Mouse (Mus musculus) heart, embryonic 14.5 days (tissue): Measurements from ENCODE around the gene Fbxw2. TPM values are rescaled to one million over a fixed set of nuclear protein-coding genes. Genes with fewer than 3 reads are reported as not detected.
"Not testable (repeated sequence)": the region's sequence is repeated elsewhere in the genome, so short reads cannot be mapped to it uniquely, and the experiment has no call there.

Experiments used
- ATAC-seq: fragments of 200-750 bp; cut with Nextera tagmentation; 2 replicates; pipeline ENCODE4 v1.8.0; 2017; ENCODE audit warnings: low read depth, moderate TSS enrichment; ENCODE audit not compliant: insufficient number of reproducible peaks, insufficient read depth, low FRiP score
- H3K27ac ChIP-seq, 2 experiments: fragments of 200-500 bp in 1 of 2; fragments of 300-500 bp in 1 of 2; sonication (generic) in 1 of 2; replicated peaks in 1 of 2; 2 replicates each; pipeline ENCODE4 v1.5.1; 2012 to 2014; ENCODE audit warnings: low read depth in 2 of 2, low read length in 2 of 2, control low read depth in 1 of 2, mild to moderate bottlenecking in 1 of 2, mixed read lengths in 1 of 2; ENCODE audit not compliant: control insufficient read depth in 1 of 2, insufficient read depth in 1 of 2
- H3K27me3 ChIP-seq: fragments of 300-500 bp; sonication (generic); 2 replicates; pipeline ENCODE4 v1.6.1; 2014; ENCODE audit warnings: mild to moderate bottlenecking, low read length, control low read depth; ENCODE audit not compliant: control insufficient read depth, insufficient read depth
- H3K36me3 ChIP-seq: fragments of 300-500 bp; sonication (generic); 2 replicates; pipeline ENCODE4 v1.6.1; 2014; ENCODE audit warnings: mild to moderate bottlenecking, control low read depth, low read length, mixed read lengths; ENCODE audit not compliant: control insufficient read depth, insufficient read depth
- H3K4me1 ChIP-seq, 2 experiments: fragments of 200-500 bp in 1 of 2; fragments of 300-500 bp in 1 of 2; sonication (generic) in 1 of 2; 2 replicates each; pipeline ENCODE4 v1.6.1; 2012 to 2014; ENCODE audit warnings: low read length in 2 of 2, control low read depth in 1 of 2, mixed read lengths in 1 of 2; ENCODE audit not compliant: control insufficient read depth in 2 of 2, insufficient read depth in 2 of 2
- H3K4me2 ChIP-seq: fragments of 300-500 bp; sonication (generic); 2 replicates; pipeline ENCODE4 v1.6.1; 2014; ENCODE audit warnings: mild to moderate bottlenecking, low read length
- H3K4me3 ChIP-seq, 2 experiments: fragments of 200-500 bp in 1 of 2; fragments of 300-500 bp in 1 of 2; sonication (generic) in 1 of 2; 2 replicates each; pipeline ENCODE4 v1.5.1; 2012 to 2014; ENCODE audit warnings: low read length in 2 of 2, mild to moderate bottlenecking in 2 of 2, control low read depth in 1 of 2, low read depth in 1 of 2, moderate library complexity in 1 of 2; ENCODE audit not compliant: control insufficient read depth in 1 of 2, insufficient read depth in 1 of 2
- H3K9ac ChIP-seq: fragments of 300-500 bp; sonication (generic); 2 replicates; pipeline ENCODE4 v1.6.1; 2014; ENCODE audit warnings: mild to moderate bottlenecking, low read length
- H3K9me3 ChIP-seq: fragments of 300-500 bp; sonication (generic); 2 replicates; pipeline ENCODE4 v1.6.1; 2016; ENCODE audit warnings: low read length, control low read depth; ENCODE audit not compliant: control insufficient read depth
- WGBS: fragments of 180-500 bp; shearing (Covaris S2); extraction: QIAGEN DNeasy Blood & Tissue Kit; methylation state at CpG from one replicate; pipeline ENCODE4 v1.1.7; 2014; 5-methylcytosine and 5-hydroxymethylcytosine counted together
- polyA plus RNA-seq: library from polyadenylated mRNA; unstranded; fragments of >200 nt; fragmentation: Nextera tagmentation; extraction: Ambion mirVana; gene quantifications from 2 replicates; pipeline ENCODE4 v1.2.1, GENCODE M21; 2014

The Fbxw2 gene
- polyA plus RNA-seq, 1 experiment from 2014 or later = 51.0 TPM

DNA sequence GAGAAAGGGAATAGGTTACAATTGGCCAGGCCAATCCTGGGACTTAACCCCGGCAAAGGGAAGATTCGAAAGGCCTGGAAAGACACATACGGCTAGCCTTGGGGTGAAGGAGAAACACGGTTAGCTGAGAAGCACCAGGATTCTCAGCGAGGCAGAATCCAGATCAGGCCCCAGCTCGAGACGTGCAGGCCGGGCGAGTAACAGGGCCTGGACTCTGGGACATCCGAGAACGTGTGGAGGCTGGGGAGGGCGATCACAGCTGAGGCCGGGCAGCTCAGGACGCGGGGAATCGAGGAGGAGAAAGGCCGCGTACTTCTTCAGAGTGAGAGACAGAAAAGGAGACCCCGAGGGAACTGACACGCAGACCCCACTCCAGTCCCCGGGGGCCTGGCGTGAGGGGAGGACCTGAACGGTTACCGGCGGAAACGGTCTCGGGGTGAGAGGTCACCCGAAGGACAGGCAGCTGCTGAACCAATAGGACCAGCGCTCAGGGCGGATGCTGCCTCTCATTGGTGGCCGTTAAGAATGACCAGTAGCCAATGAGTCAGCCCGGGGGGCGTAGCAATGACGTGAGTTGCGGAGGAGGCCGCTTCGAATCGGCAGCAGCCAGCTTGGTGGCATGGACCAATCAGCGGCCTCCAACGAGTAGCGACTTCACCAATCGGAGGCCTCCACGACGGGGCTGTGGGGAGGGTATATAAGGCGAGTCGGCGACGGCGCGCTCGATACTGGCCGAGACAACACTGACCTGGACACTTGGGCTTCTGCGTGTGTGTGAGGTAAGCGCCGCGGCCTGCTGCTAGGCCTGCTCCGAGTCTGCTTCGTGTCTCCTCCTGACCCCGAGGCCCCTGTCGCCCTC is 54.5 kb downstream of the Fbxw2 start, which contains the start of gene Hspa5:
Hspa5 (plus strand) TSS at position 603 of the 859 bp plus-strand sequence.
- Histone ChIP-seq H3K4me1 (peaks cover 8 to 40% of the 10 kb centered on the region in 2 experiments), H3K36me3 (peaks cover 42% of the 10 kb centered on the region), H3K27ac (peak within 1 kb of the TSS; percentile 87 to 92), H3K9me3 (no peaks in the 10 kb centered on the region), H3K4me3 (peak within 1 kb of the TSS; percentile 86 to 88), H3K4me2 (peak within 1 kb of the TSS; percentile 79), H3K9ac (peak within 1 kb of the TSS; percentile 99), H3K27me3 (no peaks in the 10 kb centered on the region)
- WGBS = under 1% methylated on average over 60 of the region's 60 CpGs
- peak; percentile 98 for ATAC-seq

DNA sequence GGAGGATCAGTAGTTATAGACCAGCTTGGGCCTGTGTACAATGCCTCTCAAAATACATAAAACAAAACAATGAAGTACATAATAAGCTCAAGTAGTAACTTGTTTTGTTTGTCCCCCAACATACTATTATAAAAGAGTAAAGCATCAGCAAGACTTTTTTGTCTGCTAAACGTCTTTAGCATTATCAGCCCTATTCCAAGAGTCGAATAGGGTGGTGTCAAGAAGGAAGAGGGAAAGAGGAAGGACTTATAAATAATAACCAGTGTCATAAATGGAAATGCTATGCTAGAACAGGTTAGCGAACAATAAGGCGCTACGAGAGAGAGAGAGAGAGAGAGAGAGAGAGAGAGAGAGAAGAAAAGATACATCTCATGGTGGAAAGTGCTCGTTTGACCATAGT is 55.2 kb downstream of the Fbxw2 start:
- ATAC-seq = no peak
- H3K4me3 ChIP-seq = peak overlapping the region; percentile 86 to 88

DNA sequence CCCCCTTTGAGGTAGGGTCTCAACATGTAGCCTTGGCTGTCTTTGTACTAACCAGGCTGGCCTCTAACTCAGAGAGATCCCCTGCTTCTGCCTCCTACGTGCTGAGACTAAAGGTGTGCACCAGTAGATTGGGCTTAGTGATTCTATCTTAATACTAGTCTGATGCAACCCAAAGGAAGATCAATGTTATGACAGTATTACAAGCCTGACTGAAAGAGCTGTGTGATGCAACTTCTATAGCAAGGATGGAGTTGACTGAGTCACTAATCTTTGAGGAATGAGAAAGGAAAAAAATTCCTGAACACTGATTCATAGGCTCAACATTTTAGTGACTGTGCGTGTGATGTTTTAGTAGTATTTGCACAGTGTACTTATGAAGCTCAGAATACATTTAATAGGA is 56.1 kb downstream of the Fbxw2 start:
- Histone ChIP-seq H3K36me3 (peaks cover 26% of the 10 kb centered on the region), H3K4me1 (peaks cover 8 to 25% of the 10 kb centered on the region in 2 experiments), H3K9ac (no peak overlapping the region), H3K27me3 (no peaks in the 10 kb centered on the region), H3K4me2 (peak overlapping the region; percentile 79; the same call in 1 of the 2 replicates), H3K4me3 (no peak overlapping the region), H3K27ac (no peak overlapping the region), H3K9me3 (no peaks in the 10 kb centered on the region)
- 91% methylated on average over 2 of the region's 2 CpGs for WGBS
- no peak for ATAC-seq

More for the DNA sequence above, 55.2 kb downstream of the Fbxw2 start:
- peaks cover 35% of the 10 kb centered on the region for H3K36me3 ChIP-seq
- peak overlapping the region; percentile 79 for H3K4me2 ChIP-seq
- peaks cover 8 to 34% of the 10 kb centered on the region in 2 experiments for H3K4me1 ChIP-seq
- no peaks in the 10 kb centered on the region for H3K27me3 ChIP-seq
- WGBS = 3% methylated on average over 6 of the region's 6 CpGs
- H3K27ac ChIP-seq = peak overlapping the region; percentile 87 to 92
- peak overlapping the region; percentile 98 for H3K9ac ChIP-seq
- H3K9me3 ChIP-seq = no peaks in the 10 kb centered on the region

DNA sequence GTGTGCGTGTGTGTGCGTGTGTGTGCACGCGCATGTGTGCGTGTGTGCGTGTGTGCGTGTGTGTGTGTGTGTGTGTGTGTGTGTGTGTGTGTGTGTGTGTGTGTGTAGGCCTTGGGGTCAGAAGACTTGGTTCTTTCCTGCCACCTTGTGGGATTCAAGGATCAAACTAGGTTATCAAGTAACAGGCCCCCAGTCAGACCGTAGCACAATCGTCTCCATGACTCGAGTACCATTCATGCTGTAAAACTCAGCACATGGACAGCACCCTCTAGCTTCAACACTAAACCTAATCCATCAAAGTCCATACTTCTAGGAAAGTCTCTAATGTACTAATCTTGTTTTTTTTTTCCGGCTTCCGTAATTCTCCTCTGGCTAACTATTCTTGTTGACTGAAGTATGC is 61.3 kb downstream of the Fbxw2 start:
- 68% methylated on average over 12 of the region's 12 CpGs for WGBS
- Histone ChIP-seq H3K4me2 (no peak overlapping the region), H3K9ac (no peak overlapping the region), H3K4me3 (no peak overlapping the region), H3K9me3 (no peaks in the 10 kb centered on the region), H3K36me3 (no peaks in the 10 kb centered on the region), H3K27ac (no peak overlapping the region), H3K27me3 (no peaks in the 10 kb centered on the region), H3K4me1 (no peaks in the 10 kb centered on the region)
- no peak for ATAC-seq

DNA sequence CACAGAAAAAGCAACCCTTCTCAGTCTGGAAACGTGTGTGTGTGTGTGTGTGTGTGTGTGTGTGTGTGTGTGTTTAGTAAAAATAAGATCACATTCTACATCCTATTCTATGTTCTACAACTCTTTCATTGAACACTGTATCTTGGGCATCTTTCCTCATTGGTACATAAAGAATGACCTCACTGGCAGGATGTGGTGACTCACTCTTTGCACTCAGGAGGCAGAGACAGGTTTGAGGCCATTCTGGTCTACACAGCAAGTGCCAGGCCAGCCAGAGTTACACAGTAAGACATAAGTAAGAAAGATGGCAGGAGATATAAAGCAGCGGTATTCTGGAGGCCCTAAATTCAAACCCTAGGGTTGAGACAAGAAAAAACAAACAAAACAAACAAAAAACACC is 63.2 kb downstream of the Fbxw2 start:
- H3K9ac ChIP-seq = no peak overlapping the region
- no peak overlapping the region for H3K4me2 ChIP-seq
- H3K4me3 ChIP-seq = no peak overlapping the region
- no peaks in the 10 kb centered on the region for H3K4me1 ChIP-seq
- H3K27ac ChIP-seq = no peak overlapping the region
- no peak for ATAC-seq
- 56% methylated on average over 2 of the region's 2 CpGs for WGBS
- H3K9me3 ChIP-seq = no peaks in the 10 kb centered on the region
- no peaks in the 10 kb centered on the region for H3K36me3 ChIP-seq
- H3K27me3 ChIP-seq = no peaks in the 10 kb centered on the region

DNA sequence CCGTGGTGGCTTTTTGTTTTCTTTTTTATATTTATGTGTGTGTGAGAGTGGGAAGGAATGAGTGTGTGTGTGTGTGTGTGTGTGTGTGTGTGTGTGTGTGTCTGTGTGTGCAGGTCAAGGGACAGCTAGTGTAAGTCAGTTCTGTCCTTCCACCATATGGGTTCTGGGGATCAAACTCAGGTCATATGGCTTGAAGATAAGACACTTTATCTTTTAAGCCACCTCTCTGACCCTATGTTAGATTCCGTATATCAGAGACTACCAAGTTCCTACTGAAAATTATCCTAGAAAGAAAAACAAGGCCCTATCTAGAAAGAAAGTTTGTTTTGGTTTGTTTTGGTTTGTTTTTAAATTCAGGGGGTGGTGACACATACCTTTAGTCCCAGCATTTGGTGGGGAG is 63.9 kb downstream of the Fbxw2 start:
- no peak for ATAC-seq
- Histone ChIP-seq H3K27ac (no peak overlapping the region), H3K4me3 (no peak overlapping the region), H3K9me3 (no peaks in the 10 kb centered on the region), H3K36me3 (no peaks in the 10 kb centered on the region), H3K27me3 (no peaks in the 10 kb centered on the region), H3K4me2 (no peak overlapping the region), H3K4me1 (no peaks in the 10 kb centered on the region), H3K9ac (no peak overlapping the region)
- 66% methylated on average over 2 of the region's 2 CpGs for WGBS

DNA sequence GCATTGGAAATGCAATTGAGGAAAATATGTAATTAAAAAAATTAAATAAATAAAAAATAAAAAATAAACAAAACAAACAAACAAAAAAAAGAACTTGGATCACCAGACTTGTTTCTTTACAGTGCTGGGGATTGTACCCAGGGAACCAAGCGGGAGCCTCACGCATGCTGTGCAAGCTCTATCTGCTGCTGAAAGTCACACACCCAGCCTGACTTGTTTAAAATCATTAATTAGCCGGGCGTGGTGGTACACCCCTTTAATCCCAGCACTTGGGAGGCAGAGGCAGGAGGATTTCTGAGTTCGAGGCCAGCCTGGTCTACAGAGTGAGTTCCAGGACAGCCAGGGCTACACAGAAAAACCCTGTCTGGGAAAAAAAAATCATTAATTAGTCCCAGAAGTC is 64.8 kb downstream of the Fbxw2 start:
- not testable (repeated sequence) for H3K4me1 ChIP-seq, ATAC-seq, H3K36me3 ChIP-seq, H3K9ac ChIP-seq, H3K9me3 ChIP-seq, H3K27me3 ChIP-seq, H3K27ac ChIP-seq, H3K4me3 ChIP-seq, H3K4me2 ChIP-seq
- 86% methylated on average over 5 of the region's 5 CpGs for WGBS
